Mouse (Mus musculus) embryonic facial prominence, embryonic 11.5 days (tissue): ENCODE measurements at regions not wholly inside any gene's neighbourhood (a gene's known extent, or its start where the extent isn't known, plus 50 kb on each side); places are given as distances from the start of the nearest gene placed in this dataset.
"Not testable (repeated sequence)": the region's sequence is repeated elsewhere in the genome, so short reads cannot be mapped to it uniquely, and the experiment has no call there.

Experiments
- ATAC-seq: fragments of 200-750 bp; cut with Nextera tagmentation; replicated peaks from 2 replicates; pipeline ENCODE4 v1.8.0; 2017; ENCODE audit warnings: low read depth; ENCODE audit not compliant: insufficient number of reproducible peaks, low FRiP score, low TSS enrichment
- DNase-seq: peaks from one replicate; pipeline ENCODE4 v3.0.0-alpha.2; 2015; ENCODE audit warnings: low spot score
- H3K27ac ChIP-seq: fragments of 300-500 bp; sonication (generic); replicated peaks from 2 replicates; pipeline ENCODE4 v1.5.1; 2014; ENCODE audit warnings: mild to moderate bottlenecking, low read depth, low read length, control low read depth
- H3K27me3 ChIP-seq: fragments of 300-500 bp; sonication (generic); 2 replicates; pipeline ENCODE4 v1.6.1; 2014; ENCODE audit warnings: mild to moderate bottlenecking, low read length, moderate library complexity, mixed read lengths; ENCODE audit not compliant: control insufficient read depth, insufficient read depth
- H3K36me3 ChIP-seq: fragments of 300-500 bp; sonication (generic); replicated peaks from 2 replicates; pipeline ENCODE4 v1.6.1; 2014; ENCODE audit warnings: low read depth, mild to moderate bottlenecking, low read length, moderate library complexity, mixed read lengths; ENCODE audit not compliant: control insufficient read depth, insufficient read depth
- H3K4me1 ChIP-seq: fragments of 300-500 bp; sonication (generic); 2 replicates; pipeline ENCODE4 v1.6.1; 2014; ENCODE audit warnings: low read length, mixed read lengths; ENCODE audit not compliant: control insufficient read depth, insufficient read depth
- H3K4me2 ChIP-seq: fragments of 300-500 bp; sonication (generic); 2 replicates; pipeline ENCODE4 v1.6.1; 2014; ENCODE audit warnings: low read depth, mild to moderate bottlenecking, control low read depth, low read length, moderate library complexity
- H3K4me3 ChIP-seq: fragments of 300-500 bp; sonication (generic); 2 replicates; pipeline ENCODE4 v1.5.1; 2014; ENCODE audit warnings: low read depth, low read length, control low read depth
- H3K9ac ChIP-seq: fragments of 300-500 bp; sonication (generic); replicated peaks from 2 replicates; pipeline ENCODE4 v1.6.1; 2014; ENCODE audit warnings: mild to moderate bottlenecking, control low read depth, low read length
- H3K9me3 ChIP-seq: fragments of 300-500 bp; sonication (generic); replicated peaks from 2 replicates; pipeline ENCODE4 v1.6.1; 2016; ENCODE audit warnings: mild to moderate bottlenecking, low read length, inconsistent platforms, mixed read lengths; ENCODE audit not compliant: control insufficient read depth
- WGBS: fragments of 180-500 bp; shearing (Covaris S2); extraction: QIAGEN DNeasy Blood & Tissue Kit; methylation state at CpG from one replicate; pipeline ENCODE4 v1.1.7; 2014; 5-methylcytosine and 5-hydroxymethylcytosine counted together

GRCm38 (mm10) chr6:22496471-22496870 lies 140.4 kb upstream of the Fam3c start:
- H3K27ac ChIP-seq, result no peak overlapping the region
- DNase-seq, result no peak
- WGBS, result 89% methylated on average over 1 of the region's 1 CpGs
- no peak for ATAC-seq
- H3K27me3 ChIP-seq, result no peaks in the 10 kb centered on the region
- no peaks in the 10 kb centered on the region for H3K36me3 ChIP-seq
- no peak overlapping the region for H3K4me2 ChIP-seq
- no peaks in the 10 kb centered on the region for H3K4me1 ChIP-seq
- no peaks in the 10 kb centered on the region for H3K9me3 ChIP-seq
- H3K9ac ChIP-seq, result no peak overlapping the region
- H3K4me3 ChIP-seq, result no peak overlapping the region

- WGBS, result 45% methylated on average over 11 of the region's 11 CpGs
- H3K9me3 ChIP-seq, result no peaks in the 10 kb centered on the region
- no peak overlapping the region for H3K27ac ChIP-seq
- H3K36me3 ChIP-seq, result no peaks in the 10 kb centered on the region
- DNase-seq, result peak; percentile 90
- H3K9ac ChIP-seq, result no peak overlapping the region
- H3K4me2 ChIP-seq, result no peak overlapping the region
- H3K27me3 ChIP-seq, result no peaks in the 10 kb centered on the region
- ATAC-seq, result no peak
- no peaks in the 10 kb centered on the region for H3K4me1 ChIP-seq
- no peak overlapping the region for H3K4me3 ChIP-seq
Measured at GRCm38 (mm10) chr6:22493632-22494260, 137.7 kb upstream of the Fam3c start.

- DNase-seq, result no peak
- Histone ChIP-seq H3K36me3 (no peaks in the 10 kb centered on the region), H3K27ac (no peak overlapping the region), H3K4me2 (no peak overlapping the region), H3K9ac (no peak overlapping the region), H3K4me1 (no peaks in the 10 kb centered on the region), H3K4me3 (no peak overlapping the region), H3K9me3 (no peaks in the 10 kb centered on the region), H3K27me3 (no peaks in the 10 kb centered on the region)
- 95% methylated on average over 17 of the region's 17 CpGs for WGBS
- ATAC-seq, result no peak
Measured at GRCm38 (mm10) chr6:22492896-22493295, 136.9 kb upstream of the Fam3c start.

GRCm38 (mm10) chr6:22490762-22491161 lies 134.7 kb upstream of the Fam3c start:
- Histone ChIP-seq H3K27me3 (no peaks in the 10 kb centered on the region), H3K4me1 (no peaks in the 10 kb centered on the region), H3K9ac (no peak overlapping the region), H3K9me3 (no peaks in the 10 kb centered on the region), H3K27ac (no peak overlapping the region), H3K4me2 (no peak overlapping the region), H3K36me3 (no peaks in the 10 kb centered on the region), H3K4me3 (no peak overlapping the region)
- ATAC-seq (no peak), DNase-seq (no peak)
- 84% methylated on average over 6 of the region's 6 CpGs for WGBS

GRCm38 (mm10) chr6:22487467-22487866 lies 131.4 kb upstream of the Fam3c start:
- ATAC-seq (no peak), DNase-seq (no peak)
- 85% methylated on average over 3 of the region's 3 CpGs for WGBS
- no peak overlapping the region for H3K4me3 ChIP-seq
- H3K9ac ChIP-seq, result no peak overlapping the region
- no peak overlapping the region for H3K27ac ChIP-seq
- no peaks in the 10 kb centered on the region for H3K9me3 ChIP-seq
- H3K27me3 ChIP-seq, result no peaks in the 10 kb centered on the region
- no peaks in the 10 kb centered on the region for H3K4me1 ChIP-seq
- no peaks in the 10 kb centered on the region for H3K36me3 ChIP-seq
- H3K4me2 ChIP-seq, result no peak overlapping the region

- no peaks in the 10 kb centered on the region for H3K9me3 ChIP-seq
- WGBS, result 80% methylated on average over 11 of the region's 11 CpGs
Measured at GRCm38 (mm10) chr6:22485828-22486518, 129.9 kb upstream of the Fam3c start.

GRCm38 (mm10) chr6:22482257-22482656 lies 126.2 kb upstream of the Fam3c start:
- H3K4me3 ChIP-seq, H3K4me2 ChIP-seq, H3K9ac ChIP-seq, ATAC-seq, H3K27me3 ChIP-seq, DNase-seq, H3K4me1 ChIP-seq, H3K27ac ChIP-seq, H3K36me3 ChIP-seq, H3K9me3 ChIP-seq: not testable (repeated sequence)
- WGBS, result 86% methylated on average over 4 of the region's 4 CpGs

More at GRCm38 (mm10) chr6:22485828-22486518, 129.9 kb upstream of the Fam3c start:
- Histone ChIP-seq H3K4me1 (no peaks in the 10 kb centered on the region), H3K27ac (no peak overlapping the region), H3K4me2 (no peak overlapping the region), H3K4me3 (no peak overlapping the region), H3K27me3 (no peaks in the 10 kb centered on the region), H3K36me3 (no peaks in the 10 kb centered on the region), H3K9ac (no peak overlapping the region)
- DNase-seq (no peak), ATAC-seq (no peak)

- H3K27me3 ChIP-seq, result no peaks in the 10 kb centered on the region
- no peaks in the 10 kb centered on the region for H3K4me1 ChIP-seq
- WGBS, result 80% methylated on average over 4 of the region's 4 CpGs
- ATAC-seq (no peak), DNase-seq (no peak)
- H3K9me3 ChIP-seq, result no peaks in the 10 kb centered on the region
- H3K4me3 ChIP-seq, result no peak overlapping the region
- no peak overlapping the region for H3K9ac ChIP-seq
- H3K36me3 ChIP-seq, result no peaks in the 10 kb centered on the region
- H3K4me2 ChIP-seq, result no peak overlapping the region
- H3K27ac ChIP-seq, result no peak overlapping the region
Measured at GRCm38 (mm10) chr6:22474604-22475003, 118.6 kb upstream of the Fam3c start.
